Mouse (Mus musculus): ENCODE measurements around the gene Rasgef1b.

Rasgef1b gene

GRCm38 (mm10) chr5:99495354-99496156 lies 233.3 kb downstream of the Rasgef1b start:
- no peak for DNase-seq (ENCODE audit: low read depth)

- DNase-seq (ENCODE audit: low read depth), result no peak
These were observed 235.0 kb downstream of the Rasgef1b start for GRCm38 (mm10) chr5:99493861-99494260.

- DNase-seq (ENCODE audit: low read depth), result no peak
These were observed 235.8 kb downstream of the Rasgef1b start for GRCm38 (mm10) chr5:99493017-99493416.

- DNase-seq (ENCODE audit: low read depth), result no peak
These were observed 240.2 kb downstream of the Rasgef1b start for GRCm38 (mm10) chr5:99488479-99489158.

GRCm38 (mm10) chr5:99487009-99487858 lies 241.6 kb downstream of the Rasgef1b start:
- no peak for DNase-seq (ENCODE audit: low read depth)

- no peak for DNase-seq (ENCODE audit: low read depth)
These were observed 245.7 kb downstream of the Rasgef1b start for GRCm38 (mm10) chr5:99483162-99483561.

GRCm38 (mm10) chr5:99482524-99482923 lies 246.3 kb downstream of the Rasgef1b start:
- no peak for DNase-seq (ENCODE audit: low read depth)

- no peak for DNase-seq (ENCODE audit: low read depth)
These were observed 246.8 kb downstream of the Rasgef1b start for GRCm38 (mm10) chr5:99482016-99482415.

GRCm38 (mm10) chr5:99480078-99481031 lies 248.5 kb downstream of the Rasgef1b start:
- DNase-seq (ENCODE audit: low read depth), result peak; percentile 45

- DNase-seq (ENCODE audit: low read depth), result no peak
These were observed 249.4 kb downstream of the Rasgef1b start for GRCm38 (mm10) chr5:99479263-99480077.

GRCm38 (mm10) chr5:99478716-99479115 lies 250.1 kb downstream of the Rasgef1b start:
- DNase-seq (ENCODE audit: low read depth), result no peak

GRCm38 (mm10) chr5:99477420-99477815 lies 251.4 kb downstream of the Rasgef1b start:
- DNase-seq (ENCODE audit: low read depth), result no peak

- DNase-seq (ENCODE audit: low read depth), result no peak
These were observed 252.0 kb downstream of the Rasgef1b start for GRCm38 (mm10) chr5:99476640-99477419.

- no peak for DNase-seq (ENCODE audit: low read depth)
These were observed 256.1 kb downstream of the Rasgef1b start for GRCm38 (mm10) chr5:99472607-99473335.

GRCm38 (mm10) chr5:99471790-99472189 lies 257.1 kb downstream of the Rasgef1b start:
- no peak for DNase-seq (ENCODE audit: low read depth)

GRCm38 (mm10) chr5:99470613-99471012 lies 258.3 kb downstream of the Rasgef1b start:
- no peak for DNase-seq (ENCODE audit: low read depth)

- DNase-seq (ENCODE audit: low read depth), result no peak
These were observed 269.9 kb downstream of the Rasgef1b start for GRCm38 (mm10) chr5:99459007-99459406.

- DNase-seq (ENCODE audit: low read depth), result no peak
These were observed 271.6 kb downstream of the Rasgef1b start for GRCm38 (mm10) chr5:99457291-99457690.

- no peak for DNase-seq (ENCODE audit: low read depth)
These were observed 276.9 kb downstream of the Rasgef1b start for GRCm38 (mm10) chr5:99451939-99452338.

All from fibroblast of lung, adult 2 months (primary cell).